Mouse (Mus musculus) testis, adult 2 months (tissue): Measurements from ENCODE around the gene Pnkd.

Source experiments
- CTCF ChIP-seq: fragments of 200-500 bp; IDR thresholded peaks from 2 replicates; pipeline ENCODE4 v1.5.1; 2012; ENCODE audit warnings: low read depth, mild to moderate bottlenecking, inconsistent platforms, low read length, moderate library complexity; ENCODE audit not compliant: control insufficient read depth, insufficient read depth, insufficient replicate concordance
- POLR2A ChIP-seq: fragments of 200-500 bp; IDR thresholded peaks from 2 replicates; pipeline ENCODE4 v1.6.1; 2012; ENCODE audit warnings: low read depth, mild to moderate bottlenecking, inconsistent platforms, low read length, moderate library complexity; ENCODE audit not compliant: control insufficient read depth

GRCm38 (mm10) chr1:74376396-74376795 is 91.7 kb downstream of the Pnkd start:
- TF ChIP-seq CTCF (no peak), POLR2A (no peak)
